Mouse (Mus musculus) liver, adult 2 months (tissue): ENCODE data around the gene Mypop.

Experiments
- CTCF ChIP-seq: fragments of 200-500 bp; IDR thresholded peaks from 2 replicates; pipeline ENCODE4 v1.5.1; 2011; ENCODE audit warnings: low read depth, low read length, control low read depth
- POLR2A ChIP-seq: fragments of 200-500 bp; IDR thresholded peaks from 2 replicates; pipeline ENCODE4 v1.6.1; 2011; ENCODE audit warnings: low read length, control low read depth; ENCODE audit not compliant: insufficient read depth; ENCODE audit errors: extremely low read depth

DNA sequence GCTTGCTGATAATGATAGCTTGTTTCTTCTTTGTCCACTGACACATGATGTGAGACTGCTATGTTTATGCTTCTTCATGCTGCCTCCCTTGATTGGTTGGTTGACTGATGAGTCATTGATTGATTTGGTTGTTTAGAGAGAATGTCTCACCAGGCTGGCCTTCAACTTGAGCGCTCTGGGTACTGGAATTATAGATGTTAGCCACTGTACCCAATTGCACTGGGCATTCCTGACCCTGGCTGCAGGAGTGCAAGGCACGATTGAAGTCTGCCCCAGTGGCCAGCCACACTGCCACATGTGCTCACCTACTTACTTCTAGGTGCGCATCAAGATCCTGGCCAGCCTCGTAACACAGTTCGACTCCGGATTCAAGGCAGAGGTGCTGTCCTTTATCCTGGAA, 53.6 kb downstream of the Mypop start:
- TF ChIP-seq CTCF (no peak), POLR2A (no peak)
